Mouse (Mus musculus): Measurements from ENCODE around the gene Clec16a. TPM values are rescaled to one million over a fixed set of nuclear protein-coding genes. Genes with fewer than 3 reads are reported as not detected.

The Clec16a gene
- polyA plus RNA-seq, 1 experiment from 2014 or later = 17.3 TPM

DNA sequence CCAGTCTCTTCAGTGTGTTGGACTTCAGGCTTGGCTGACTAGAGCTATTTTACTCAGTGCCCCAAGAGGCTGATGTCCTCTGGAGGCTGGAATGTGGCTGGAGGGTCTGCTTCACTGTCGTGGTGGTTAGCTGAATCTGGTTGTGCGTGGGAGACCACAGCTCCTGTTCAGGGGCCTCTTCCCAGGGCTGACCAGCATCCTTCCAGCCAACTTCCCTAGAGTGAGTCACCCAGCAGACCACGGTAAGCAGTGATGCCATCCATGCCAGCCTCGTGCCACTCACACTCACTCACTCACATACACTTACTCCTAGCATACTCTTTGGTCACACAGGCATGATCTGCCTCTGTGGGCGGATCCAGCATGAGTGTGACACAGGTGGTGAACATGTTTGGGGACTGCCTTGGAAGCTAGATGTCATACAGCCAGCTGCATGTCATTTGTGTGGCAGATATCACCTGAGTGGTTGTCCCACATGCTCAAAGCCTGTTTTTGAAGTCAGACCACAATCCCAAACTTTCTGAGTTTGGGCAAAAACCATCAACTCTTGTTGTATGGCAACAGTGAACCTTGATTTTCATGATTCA, 24.8 kb downstream of the Clec16a start:
- ATAC-seq = no peak
- H3K36me3 ChIP-seq = peaks cover 34% of the 10 kb centered on the region
- H3K4me2 ChIP-seq = no peak overlapping the region
- no peak overlapping the region for H3K9ac ChIP-seq
- WGBS (ENCODE audit: insufficient replicate concordance) = 62% methylated on average over 5 of the region's 5 CpGs
- no peak overlapping the region for H3K27ac ChIP-seq
- H3K27me3 ChIP-seq (replicated peaks) = no peaks in the 10 kb centered on the region
- H3K4me1 ChIP-seq = no peaks in the 10 kb centered on the region
- H3K4me3 ChIP-seq = no peak overlapping the region
- no peaks in the 10 kb centered on the region for H3K9me3 ChIP-seq (replicated peaks)

- no peaks in the 10 kb centered on the region for H3K9me3 ChIP-seq (replicated peaks)
- H3K27me3 ChIP-seq (replicated peaks) = no peaks in the 10 kb centered on the region
- ATAC-seq = no peak
- no peak overlapping the region for H3K4me2 ChIP-seq
- H3K9ac ChIP-seq = no peak overlapping the region
- H3K4me3 ChIP-seq = no peak overlapping the region
- WGBS (ENCODE audit: insufficient replicate concordance) = 52% methylated on average over 1 of the region's 1 CpGs
- no peak overlapping the region for H3K27ac ChIP-seq
- peaks cover 35% of the 10 kb centered on the region for H3K36me3 ChIP-seq
- no peaks in the 10 kb centered on the region for H3K4me1 ChIP-seq
These were observed 25.6 kb downstream of the Clec16a start for GRCm38 (mm10) chr16:10570708-10571107.

DNA sequence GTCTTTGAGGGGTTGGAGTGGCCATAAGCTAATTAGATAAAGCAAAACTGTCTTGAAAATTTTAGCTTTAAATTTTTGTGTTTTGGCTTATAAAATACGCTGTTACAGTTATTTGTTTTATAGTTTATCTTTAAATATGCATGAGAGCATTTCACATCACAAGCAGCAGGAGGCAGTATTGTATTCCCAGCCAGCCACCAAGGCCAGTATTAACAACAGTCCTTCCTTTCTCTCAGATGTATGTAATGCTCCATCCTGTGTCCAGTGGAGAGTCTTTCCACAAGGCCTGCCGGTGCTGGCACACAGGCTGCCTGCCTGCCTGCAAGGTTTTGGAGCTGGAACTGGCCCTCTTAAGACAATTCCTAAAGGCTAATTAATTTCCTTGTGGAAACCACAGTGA, 26.7 kb downstream of the Clec16a start:
- no peak for ATAC-seq
- H3K27me3 ChIP-seq (replicated peaks) = no peaks in the 10 kb centered on the region
- no peaks in the 10 kb centered on the region for H3K4me1 ChIP-seq
- no peak overlapping the region for H3K27ac ChIP-seq
- no peak overlapping the region for H3K4me2 ChIP-seq
- WGBS (ENCODE audit: insufficient replicate concordance) = 60% methylated on average over 2 of the region's 2 CpGs
- no peaks in the 10 kb centered on the region for H3K9me3 ChIP-seq (replicated peaks)
- H3K36me3 ChIP-seq = peaks cover 41% of the 10 kb centered on the region
- no peak overlapping the region for H3K9ac ChIP-seq
- no peak overlapping the region for H3K4me3 ChIP-seq

DNA sequence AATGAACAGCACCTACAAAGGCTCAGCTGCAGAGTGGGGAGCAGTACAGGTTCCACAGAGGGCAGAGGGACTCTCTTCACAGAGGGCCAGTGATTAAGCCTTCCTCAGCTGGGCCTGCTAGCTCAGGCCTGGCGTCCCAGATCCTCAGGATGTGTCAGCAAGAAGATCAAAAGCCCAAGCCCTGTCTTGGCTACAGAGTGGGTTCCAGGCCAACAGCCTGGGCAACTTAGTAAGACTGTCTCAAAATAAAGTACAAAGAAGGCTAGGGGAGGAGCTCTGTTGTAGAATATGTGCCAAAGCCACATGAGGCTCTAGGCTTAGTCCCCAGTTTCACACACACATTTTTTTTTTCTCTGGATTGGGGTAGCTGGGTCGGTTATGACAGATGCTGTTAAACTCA, 29.8 kb downstream of the Clec16a start:
- WGBS (ENCODE audit: insufficient replicate concordance) = 75% methylated on average over 2 of the region's 2 CpGs
- Histone ChIP-seq H3K9me3 (replicated peaks) (no peaks in the 10 kb centered on the region), H3K36me3 (peaks cover 60% of the 10 kb centered on the region), H3K4me1 (no peaks in the 10 kb centered on the region), H3K27ac (no peak overlapping the region), H3K4me2 (no peak overlapping the region), H3K27me3 (replicated peaks) (no peaks in the 10 kb centered on the region), H3K4me3 (no peak overlapping the region), H3K9ac (no peak overlapping the region)
- no peak for ATAC-seq

DNA sequence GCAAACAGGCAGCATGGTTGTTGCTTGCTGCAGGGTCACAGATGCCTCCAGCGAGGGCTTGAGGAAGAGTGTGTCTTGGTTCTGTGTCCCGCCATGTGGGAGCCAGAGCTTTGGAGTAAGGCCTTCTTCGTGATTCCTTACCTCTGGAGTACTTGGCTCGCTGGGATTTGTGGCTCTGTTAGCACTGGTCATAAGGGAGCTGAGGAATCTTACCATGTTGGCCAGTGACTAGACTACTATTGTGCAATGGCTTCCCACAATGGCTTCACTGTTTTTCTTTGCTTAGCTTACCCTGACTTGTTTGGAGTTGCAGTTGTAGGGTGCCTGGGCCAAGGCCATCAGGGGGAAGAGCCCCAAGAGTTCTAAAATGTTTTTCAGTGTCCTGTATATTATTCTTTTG, 30.8 kb downstream of the Clec16a start:
- no peak for ATAC-seq
- no peak overlapping the region for H3K4me2 ChIP-seq

DNA sequence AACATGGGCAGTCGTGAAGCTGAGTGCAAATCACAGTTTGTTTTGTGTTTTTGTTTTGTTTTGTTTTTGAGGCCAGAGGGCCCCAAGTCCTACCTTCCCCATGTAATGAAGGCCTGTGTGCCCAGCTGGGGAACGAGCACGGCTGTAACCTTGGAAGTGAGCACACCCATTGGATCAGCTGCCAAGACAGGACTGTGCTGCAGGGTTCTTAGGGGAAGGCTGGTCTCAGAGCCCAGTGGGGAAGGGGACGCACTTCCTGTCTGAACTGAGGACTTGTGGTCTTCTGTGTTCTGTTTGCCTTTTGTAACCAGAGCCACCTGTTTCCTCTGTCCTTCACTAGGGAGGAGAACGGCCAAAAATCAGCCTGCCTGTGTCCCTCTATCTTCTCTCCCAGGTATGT, 32.4 kb downstream of the Clec16a start:
- Histone ChIP-seq H3K36me3 (peaks cover 63% of the 10 kb centered on the region), H3K9me3 (replicated peaks) (no peaks in the 10 kb centered on the region), H3K27me3 (replicated peaks) (no peaks in the 10 kb centered on the region), H3K9ac (no peak overlapping the region), H3K4me2 (no peak overlapping the region), H3K27ac (no peak overlapping the region), H3K4me3 (no peak overlapping the region), H3K4me1 (no peaks in the 10 kb centered on the region)
- WGBS (ENCODE audit: insufficient replicate concordance) = 57% methylated on average over 5 of the region's 5 CpGs
- no peak for ATAC-seq

More for the DNA sequence above, 30.8 kb downstream of the Clec16a start:
- Histone ChIP-seq H3K27me3 (replicated peaks) (no peaks in the 10 kb centered on the region), H3K9ac (no peak overlapping the region), H3K4me3 (no peak overlapping the region), H3K9me3 (replicated peaks) (no peaks in the 10 kb centered on the region), H3K36me3 (peaks cover 63% of the 10 kb centered on the region), H3K4me1 (no peaks in the 10 kb centered on the region), H3K27ac (no peak overlapping the region)
- 63% methylated on average over 4 of the region's 4 CpGs for WGBS (ENCODE audit: insufficient replicate concordance)

- ATAC-seq = no peak
- H3K27ac ChIP-seq = no peak overlapping the region
- H3K9me3 ChIP-seq (replicated peaks) = no peaks in the 10 kb centered on the region
- H3K4me1 ChIP-seq = no peaks in the 10 kb centered on the region
- no peak overlapping the region for H3K4me3 ChIP-seq
- no peak overlapping the region for H3K4me2 ChIP-seq
- WGBS (ENCODE audit: insufficient replicate concordance) = 61% methylated on average over 1 of the region's 1 CpGs
- H3K36me3 ChIP-seq = peaks cover 64% of the 10 kb centered on the region
- H3K9ac ChIP-seq = no peak overlapping the region
- no peaks in the 10 kb centered on the region for H3K27me3 ChIP-seq (replicated peaks)
These were observed 33.2 kb downstream of the Clec16a start for GRCm38 (mm10) chr16:10578376-10578775.

GRCm38 (mm10) chr16:10581234-10581898, 36.2 kb downstream of the Clec16a start:
- no peaks in the 10 kb centered on the region for H3K4me1 ChIP-seq
- 63% methylated on average over 2 of the region's 2 CpGs for WGBS (ENCODE audit: insufficient replicate concordance)

DNA sequence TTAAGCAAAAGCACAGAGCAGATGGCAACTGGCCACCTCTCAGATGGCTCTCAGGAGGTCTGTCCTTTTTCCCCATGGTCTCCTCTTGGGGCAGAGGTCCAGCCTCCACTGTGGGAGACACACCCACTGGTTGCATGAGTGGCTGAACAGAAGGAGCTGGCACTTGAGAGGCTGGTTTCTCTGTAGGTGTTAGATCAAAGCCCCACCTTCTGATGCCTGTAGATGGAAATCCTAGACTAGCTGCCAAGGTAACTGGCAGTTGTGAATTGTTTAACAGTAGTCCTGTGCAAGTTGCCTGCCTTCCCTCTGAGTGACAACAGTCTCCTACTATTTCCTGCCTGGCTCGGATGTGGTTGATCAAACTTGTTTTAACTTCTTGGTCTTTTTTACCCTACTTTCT, 40.0 kb downstream of the Clec16a start:
- Histone ChIP-seq H3K4me2 (no peak overlapping the region), H3K27me3 (replicated peaks) (no peaks in the 10 kb centered on the region), H3K9me3 (replicated peaks) (no peaks in the 10 kb centered on the region), H3K4me3 (no peak overlapping the region), H3K27ac (no peak overlapping the region), H3K36me3 (peaks cover 33% of the 10 kb centered on the region; the same call in 1 of the 2 replicates), H3K4me1 (no peaks in the 10 kb centered on the region), H3K9ac (no peak overlapping the region)
- WGBS (ENCODE audit: insufficient replicate concordance) = 15% methylated on average over 1 of the region's 1 CpGs
- no peak for ATAC-seq

More at GRCm38 (mm10) chr16:10581234-10581898, 36.2 kb downstream of the Clec16a start:
- no peaks in the 10 kb centered on the region for H3K27me3 ChIP-seq (replicated peaks)
- no peaks in the 10 kb centered on the region for H3K9me3 ChIP-seq (replicated peaks)
- no peak overlapping the region for H3K27ac ChIP-seq
- no peak for ATAC-seq
- peaks cover 57% of the 10 kb centered on the region for H3K36me3 ChIP-seq
- H3K4me2 ChIP-seq = no peak overlapping the region
- no peak overlapping the region for H3K9ac ChIP-seq
- no peak overlapping the region for H3K4me3 ChIP-seq

DNA sequence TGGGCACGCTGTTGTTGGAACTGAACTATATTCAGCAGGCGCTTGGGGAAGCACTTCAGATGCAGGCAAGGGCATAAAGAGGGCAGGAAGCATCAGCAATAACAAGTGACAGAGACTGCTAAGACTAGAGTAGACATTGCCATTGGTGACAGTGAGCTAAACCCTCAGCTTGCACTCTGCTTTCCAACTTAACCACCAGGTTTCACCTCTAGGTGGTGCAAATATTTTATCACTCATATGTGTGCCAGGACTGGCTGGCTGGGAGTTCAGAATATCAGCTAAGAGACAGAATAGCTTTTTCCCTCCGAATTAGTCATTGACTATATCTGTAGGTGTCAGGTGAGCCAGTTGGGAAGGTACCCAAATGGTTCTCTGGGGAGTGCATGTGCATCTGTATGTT, 41.4 kb downstream of the Clec16a start:
- Histone ChIP-seq H3K4me3 (no peak overlapping the region), H3K9me3 (replicated peaks) (no peaks in the 10 kb centered on the region), H3K4me1 (no peaks in the 10 kb centered on the region), H3K36me3 (peaks cover 22% of the 10 kb centered on the region; the same call in 1 of the 2 replicates), H3K27me3 (replicated peaks) (no peaks in the 10 kb centered on the region), H3K9ac (no peak overlapping the region), H3K27ac (no peak overlapping the region), H3K4me2 (no peak overlapping the region)
- WGBS (ENCODE audit: insufficient replicate concordance) = 73% methylated on average over 3 of the region's 3 CpGs
- no peak for ATAC-seq

DNA sequence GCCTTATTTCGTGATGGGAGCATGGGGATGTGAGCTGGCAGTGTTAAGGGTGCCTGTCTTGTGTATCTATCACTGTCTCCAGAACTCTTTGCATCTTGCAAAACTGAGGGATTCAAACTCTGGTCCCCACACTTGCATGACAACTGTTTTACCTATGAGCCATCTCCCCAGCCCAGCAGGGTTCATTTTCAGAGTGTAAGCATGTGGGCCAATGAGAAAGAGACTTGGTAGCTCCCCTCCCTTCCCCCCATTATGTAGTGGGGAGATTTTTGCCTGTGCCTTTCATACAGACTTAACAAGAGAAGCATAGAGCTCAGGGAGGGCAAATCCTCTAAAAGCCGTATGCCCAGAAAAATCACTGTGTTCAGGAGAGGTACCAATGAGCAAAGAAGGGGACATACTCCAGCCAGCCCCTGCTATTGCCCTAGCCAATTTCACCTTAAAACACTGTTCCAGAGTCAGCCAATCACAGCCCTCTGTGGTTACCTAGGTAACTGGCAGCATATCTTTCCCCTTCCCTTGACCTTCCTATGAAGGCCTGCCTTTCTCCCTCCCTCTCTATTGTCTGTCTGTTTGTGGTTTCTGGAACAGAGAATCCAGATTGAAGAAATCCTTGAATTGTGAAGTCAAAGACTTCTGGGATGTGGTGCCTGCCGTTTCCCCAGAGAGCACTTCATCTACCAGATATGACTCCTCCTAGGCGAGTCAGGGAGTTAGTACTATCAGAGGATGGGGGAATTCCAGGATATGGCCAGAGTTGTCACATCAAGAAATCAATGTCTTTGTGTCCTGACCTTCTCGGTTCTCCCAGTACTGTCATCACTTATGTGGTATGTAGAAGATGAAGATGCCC, 55.0 kb downstream of the Clec16a start:
- Histone ChIP-seq H3K4me1 (no peaks in the 10 kb centered on the region), H3K9ac (no peak overlapping the region), H3K4me2 (no peak overlapping the region), H3K27me3 (replicated peaks) (no peaks in the 10 kb centered on the region), H3K9me3 (replicated peaks) (no peaks in the 10 kb centered on the region), H3K27ac (no peak overlapping the region), H3K4me3 (no peak overlapping the region), H3K36me3 (peaks cover 31% of the 10 kb centered on the region)
- WGBS (ENCODE audit: insufficient replicate concordance) = 67% methylated on average over 5 of the region's 5 CpGs
- no peak for ATAC-seq

GRCm38 (mm10) chr16:10607802-10608201, 62.7 kb downstream of the Clec16a start:
- H3K4me3 ChIP-seq = no peak overlapping the region
- H3K27ac ChIP-seq = no peak overlapping the region
- no peaks in the 10 kb centered on the region for H3K4me1 ChIP-seq
- H3K36me3 ChIP-seq = peaks cover 11% of the 10 kb centered on the region
- no peaks in the 10 kb centered on the region for H3K9me3 ChIP-seq (replicated peaks)
- 62% methylated on average over 3 of the region's 3 CpGs for WGBS (ENCODE audit: insufficient replicate concordance)
- H3K4me2 ChIP-seq = no peak overlapping the region
- H3K27me3 ChIP-seq (replicated peaks) = no peaks in the 10 kb centered on the region
- no peak for ATAC-seq
- H3K9ac ChIP-seq = no peak overlapping the region

Measured in liver, embryonic 12.5 days (tissue).